Mouse (Mus musculus) liver, adult 2 months (tissue): ENCODE results near the gene Gm28308.

Source experiments
- CTCF ChIP-seq: fragments of 200-500 bp; IDR thresholded peaks from 2 replicates; pipeline ENCODE4 v1.5.1; 2011; ENCODE audit warnings: low read depth, low read length, control low read depth
- POLR2A ChIP-seq: fragments of 200-500 bp; IDR thresholded peaks from 2 replicates; pipeline ENCODE4 v1.6.1; 2011; ENCODE audit warnings: low read length, control low read depth; ENCODE audit not compliant: insufficient read depth; ENCODE audit errors: extremely low read depth

GRCm38 (mm10) chr6:52246916-52247315 lies 33.8 kb upstream of the Gm28308 start:
- TF ChIP-seq CTCF = no peak
- no peak for TF ChIP-seq POLR2A
